Mouse (Mus musculus) lung, postnatal 36 days (tissue): Measurements from ENCODE around the gene Gipc3.
A peak's percentile ranks its signal among the peaks of the same experiment; 100 is the strongest.

Source experiments
- DNase-seq: peaks from one replicate; pipeline ENCODE4 v3.0.0; 2022; ENCODE audit warnings: mixed read lengths

The Gipc3 gene

DNA sequence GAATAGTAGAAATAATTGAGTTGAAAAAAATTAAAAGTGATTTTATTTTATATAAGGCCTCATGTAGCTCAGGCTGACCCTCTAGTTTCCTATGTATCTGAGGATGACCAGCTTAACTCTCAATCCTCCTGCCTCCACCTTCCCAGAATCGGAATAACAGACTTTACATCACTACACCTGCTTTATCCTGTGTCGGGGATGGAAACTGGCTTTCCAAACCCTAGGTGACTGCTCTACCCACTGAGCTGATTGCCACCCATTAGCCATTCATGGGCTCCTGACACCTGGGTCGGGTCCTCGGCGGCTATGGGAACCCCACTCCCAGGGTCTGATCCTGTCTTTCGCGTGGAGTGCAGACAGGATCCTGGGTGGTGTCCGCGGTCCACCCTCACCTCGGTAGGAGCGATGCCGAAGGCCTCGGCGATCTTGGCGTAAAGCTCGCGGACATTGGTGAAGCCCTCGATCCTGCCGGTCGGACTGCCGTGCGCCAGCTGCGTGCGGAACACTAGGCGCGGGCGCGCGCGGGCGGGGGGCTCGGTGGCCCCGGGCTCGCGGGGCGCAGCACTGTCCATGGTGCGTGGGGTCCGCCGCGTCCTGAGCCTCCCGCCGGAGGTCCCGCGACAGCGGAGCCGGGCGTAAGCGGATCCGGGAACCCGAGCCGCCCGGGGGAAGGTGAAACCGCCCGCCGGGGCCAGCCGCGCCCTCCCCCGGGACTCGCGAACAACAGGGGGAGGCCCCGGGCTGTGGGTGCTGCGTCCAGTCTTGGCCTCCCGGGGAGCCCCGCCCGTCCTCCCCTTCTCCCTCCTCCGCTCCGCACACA is at the start of gene Gipc3:
Gene Gipc3 (minus strand): TSS at position 581 of the 820 bp plus-strand sequence.
- no peak for DNase-seq

DNA sequence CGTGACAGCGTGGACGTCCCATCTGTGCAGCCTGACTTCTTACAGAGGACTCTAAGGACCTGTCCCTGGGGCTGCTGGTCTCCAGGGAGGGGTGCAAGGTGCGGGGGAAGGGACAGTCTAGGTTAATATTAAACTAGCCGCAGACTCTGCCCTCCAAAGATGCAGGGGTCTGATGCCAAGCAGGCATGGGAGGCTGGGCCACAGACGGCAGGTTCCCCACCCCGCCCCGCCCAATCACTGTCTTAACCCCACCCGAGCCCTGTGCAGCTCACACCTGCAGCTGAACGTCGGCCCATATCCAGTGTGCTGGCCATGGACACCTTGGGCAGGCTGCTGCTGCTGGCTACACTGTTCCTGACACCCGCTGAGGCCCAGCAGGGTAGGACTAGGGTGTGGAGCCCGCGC is 49.7 kb upstream of the Gipc3 start, which contains the start of gene Smim24:
Gene Smim24 (plus strand): TSS at position 271 of the 405 bp plus-strand sequence.
- no peak for DNase-seq

DNA sequence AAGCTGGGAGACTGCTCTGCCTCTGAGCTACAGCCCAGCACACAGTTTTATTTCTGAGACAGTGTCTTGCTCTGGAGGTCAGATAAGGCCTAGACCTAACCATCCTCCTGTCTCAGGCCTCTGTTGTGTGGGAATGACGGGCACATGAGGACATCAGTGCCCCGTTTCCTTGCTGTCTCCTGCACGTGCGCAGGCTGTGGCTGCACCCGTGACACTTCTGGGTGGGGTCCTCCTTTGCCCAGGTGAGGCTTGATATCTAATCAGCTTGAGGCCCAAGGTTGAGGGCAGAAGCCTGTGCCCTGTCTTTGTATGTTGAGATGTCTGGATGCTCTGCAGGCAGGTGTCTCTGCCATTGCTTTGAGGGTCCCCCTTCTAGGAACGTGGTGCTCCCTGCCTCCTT is 49.2 kb upstream of the Gipc3 start:
- DNase-seq = no peak

DNA sequence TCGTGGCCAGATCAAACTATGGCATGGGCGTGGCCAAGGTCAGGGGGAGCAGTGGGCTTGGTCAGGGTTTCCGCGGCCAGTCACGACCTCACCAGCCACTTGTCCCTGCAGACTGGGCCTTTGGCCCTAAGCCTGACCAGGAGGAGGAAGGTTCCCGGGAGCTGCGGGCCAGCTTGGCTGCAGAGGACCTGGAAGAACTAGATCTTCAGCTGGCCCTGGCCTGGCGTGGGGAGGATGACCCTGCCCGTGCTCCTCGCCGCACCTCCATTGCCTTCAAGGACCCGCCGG is 47.6 kb upstream of the Gipc3 start:
- no peak for DNase-seq

DNA sequence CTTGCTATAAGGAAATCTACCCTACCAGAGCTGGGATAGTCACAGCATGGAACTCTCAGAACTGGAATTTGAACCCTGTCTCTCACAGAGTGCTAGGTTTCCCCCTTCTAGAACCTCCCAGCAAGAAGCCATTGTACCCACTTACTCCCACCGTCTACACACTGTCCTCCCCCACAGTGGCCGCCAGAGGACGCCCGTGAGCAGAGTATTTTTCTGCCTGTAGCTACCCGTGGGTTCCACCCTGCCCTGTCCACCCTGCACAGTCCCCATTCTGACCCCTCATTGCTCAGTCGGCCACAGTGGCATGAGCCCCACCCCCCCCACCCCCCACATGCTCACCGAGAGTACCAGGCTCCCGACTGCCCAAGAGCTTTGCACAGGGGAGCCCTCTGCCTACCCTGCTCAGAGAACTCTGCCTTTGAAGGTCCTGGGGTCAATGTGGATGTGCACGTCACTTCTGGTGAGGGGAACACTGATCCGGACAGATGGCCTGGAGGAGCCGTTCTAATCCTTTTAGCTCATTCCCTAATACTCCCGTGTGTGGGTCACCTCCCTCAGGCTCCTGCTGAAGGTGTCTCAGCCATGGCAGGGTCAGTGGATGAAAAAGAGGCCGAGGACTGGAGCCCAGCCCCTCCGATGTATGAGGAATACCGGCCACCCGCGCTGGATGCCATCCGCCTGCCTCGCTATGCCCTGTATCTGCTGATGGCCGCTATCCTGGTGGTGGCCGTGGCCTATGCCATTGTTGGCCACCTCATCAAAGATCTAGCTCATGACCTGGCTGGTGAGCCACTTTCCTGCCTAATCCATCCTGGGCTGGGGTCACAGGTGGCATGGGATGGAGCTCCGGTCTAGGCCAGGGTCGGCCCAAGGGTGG is 47.0 kb upstream of the Gipc3 start:
- DNase-seq = peak; percentile 79

DNA sequence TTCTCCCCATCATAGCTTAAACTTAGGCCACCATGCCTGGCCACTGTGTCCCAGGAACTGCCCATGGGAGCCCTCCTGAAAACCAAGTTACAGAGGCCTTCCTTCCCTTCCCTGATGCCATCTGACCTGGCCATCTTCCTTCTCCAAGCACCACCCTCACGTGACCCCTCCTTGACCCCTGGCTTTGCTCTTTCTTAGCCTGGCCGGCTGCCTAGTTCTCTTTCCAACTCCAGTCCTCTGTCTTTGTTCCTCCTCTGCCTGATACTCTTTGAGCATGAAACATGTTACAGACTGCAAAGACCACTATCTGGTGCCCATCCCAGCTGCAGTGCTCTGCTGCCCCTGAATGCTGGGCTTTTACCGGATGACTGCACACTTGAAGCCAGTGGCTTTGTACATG is 46.3 kb upstream of the Gipc3 start:
- DNase-seq = peak; percentile 57

DNA sequence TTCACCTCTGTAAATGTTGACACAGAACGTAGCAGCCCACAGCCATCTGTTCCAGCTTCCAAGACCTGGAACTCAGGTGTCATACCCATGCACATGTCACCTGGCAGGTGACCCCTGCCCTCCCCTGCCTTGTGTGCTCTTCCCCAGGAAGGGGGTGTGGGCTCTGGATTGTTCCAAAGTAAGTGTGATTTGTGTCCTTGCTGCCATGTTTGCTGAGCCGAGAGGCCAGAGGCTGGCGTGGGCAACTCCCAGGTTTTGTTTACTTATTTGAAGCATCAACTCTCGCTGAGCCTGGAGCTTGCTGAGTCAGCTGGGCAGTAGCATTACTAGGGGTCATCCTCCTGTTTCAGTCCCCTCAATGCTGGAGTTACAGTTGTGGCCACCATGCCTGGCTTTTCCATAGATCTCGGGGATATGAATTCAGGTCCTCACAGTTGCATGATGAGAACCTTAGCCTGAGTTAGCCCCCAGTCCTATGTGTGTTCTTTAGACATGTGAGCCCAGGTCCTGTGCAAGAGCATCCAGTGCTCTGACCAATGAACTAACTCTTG is 45.5 kb upstream of the Gipc3 start, which contains the start of gene Gm48552:
Gene Gm48552 (plus strand): TSS at position 501 of the 551 bp plus-strand sequence.
- no peak for DNase-seq

DNA sequence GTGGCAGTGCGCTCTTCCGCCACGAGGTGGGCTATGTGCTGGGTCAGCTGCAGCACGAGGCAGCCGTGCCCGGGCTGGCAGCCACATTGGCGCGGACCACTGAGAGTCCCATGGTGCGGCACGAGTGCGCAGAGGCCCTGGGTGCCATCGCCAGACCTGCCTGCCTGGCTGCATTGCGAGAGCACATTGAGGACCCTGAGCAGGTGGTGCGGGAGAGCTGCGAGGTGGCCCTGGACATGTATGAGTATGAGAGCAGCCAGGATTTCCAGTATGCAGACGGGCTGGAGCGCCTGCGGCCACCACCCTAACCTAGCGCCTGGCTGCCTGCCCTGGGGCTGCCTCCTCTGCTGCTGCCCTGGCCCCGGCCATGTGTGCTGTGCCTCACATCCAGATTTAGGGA is 44.6 kb upstream of the Gipc3 start:
- DNase-seq = no peak

DNA sequence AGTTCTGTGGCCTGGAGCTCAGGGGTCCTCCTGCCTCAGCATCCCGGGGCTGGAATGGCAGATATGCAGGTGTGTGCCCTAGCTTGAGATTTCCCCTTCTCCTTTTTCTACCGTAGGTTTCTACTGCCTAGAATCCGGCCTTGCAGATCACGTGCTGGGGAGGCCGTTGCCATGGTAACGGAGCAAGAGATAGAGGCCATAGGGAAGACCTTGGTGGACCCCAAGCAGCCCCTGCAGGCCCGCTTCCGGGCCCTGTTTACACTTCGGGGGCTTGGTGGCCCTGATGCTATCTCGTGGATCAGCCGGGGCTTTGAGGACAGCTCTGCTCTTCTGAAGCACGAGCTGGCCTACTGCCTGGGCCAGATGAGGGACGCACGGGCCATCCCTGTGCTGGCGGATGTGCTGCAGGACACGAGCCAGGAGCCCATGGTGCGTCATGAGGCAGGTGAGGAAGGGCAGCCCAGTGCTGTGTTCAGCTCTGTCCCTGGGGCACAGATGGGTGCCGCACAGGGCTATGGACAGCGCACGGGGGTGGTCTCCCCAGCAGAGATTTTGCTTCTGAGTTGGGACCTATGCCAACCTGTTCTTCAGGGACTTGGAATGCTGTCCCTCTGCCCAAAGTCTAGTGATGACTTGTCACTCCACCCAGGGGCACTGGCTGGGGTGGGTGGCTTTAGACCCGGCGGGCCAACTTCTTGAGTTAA is 42.7 kb upstream of the Gipc3 start:
- no peak for DNase-seq

DNA sequence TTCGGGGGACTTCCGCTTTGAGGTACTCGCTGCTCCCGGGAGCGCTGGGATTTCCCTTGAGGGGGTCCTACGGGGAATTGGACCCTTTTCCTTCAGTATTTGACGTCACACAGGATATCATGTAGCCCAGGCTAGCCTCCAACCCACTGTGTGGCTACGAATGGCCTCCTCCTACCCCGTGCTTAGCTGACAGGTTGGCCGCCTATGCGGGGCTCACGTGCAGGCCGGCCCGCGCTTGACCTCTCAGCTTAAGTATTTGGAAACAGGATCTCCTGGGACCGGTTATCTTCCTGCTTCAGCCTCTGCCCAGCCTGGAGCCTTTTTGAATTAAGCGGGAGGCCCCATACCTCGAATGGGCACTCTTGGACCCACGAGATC is 41.5 kb upstream of the Gipc3 start:
- DNase-seq = no peak

DNA sequence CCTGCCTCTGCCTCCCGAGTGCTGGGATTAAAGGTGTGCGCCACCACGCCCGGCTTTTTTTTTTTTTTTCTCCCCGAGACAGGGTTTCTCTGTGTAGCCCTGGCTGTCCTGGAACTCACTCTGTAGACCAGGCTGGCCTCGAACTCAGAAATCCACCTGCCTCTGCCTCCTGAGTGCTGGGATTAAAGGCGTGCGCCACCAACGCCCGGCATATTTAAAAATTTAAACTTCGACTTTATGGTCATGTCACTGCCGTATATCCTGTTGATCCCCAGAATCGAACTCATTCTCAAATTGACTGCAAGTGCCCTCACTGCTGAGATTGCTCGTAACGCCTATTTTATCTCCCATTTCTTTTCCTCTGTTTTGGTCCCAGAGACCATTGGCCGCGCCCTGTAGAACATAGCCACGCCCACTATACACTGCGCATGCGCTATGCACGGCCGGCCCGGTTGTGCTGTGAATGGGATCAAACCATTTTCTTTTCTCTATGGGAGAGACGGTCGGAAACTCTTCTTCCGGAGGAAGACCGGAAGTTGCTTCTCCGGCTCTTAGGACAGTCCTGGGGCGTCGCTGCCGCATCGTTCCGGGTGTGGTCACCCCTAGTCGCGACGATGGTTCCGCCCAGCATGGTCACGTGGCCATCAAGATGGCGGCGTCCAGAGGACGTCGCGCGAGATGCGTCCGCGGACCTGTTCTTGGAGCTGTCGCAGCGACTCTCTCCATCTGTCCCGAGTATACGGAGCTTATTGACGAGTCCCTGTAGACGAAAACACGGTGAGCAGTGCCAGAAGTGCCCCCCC is 40.9 kb upstream of the Gipc3 start, which contains the start of the genes Dohh and Gm48551:
Gene Dohh (plus strand): TSS at position 627 of the 803 bp plus-strand sequence.
Gene Gm48551 (plus strand): TSS at position 665 of the 803 bp plus-strand sequence.
- DNase-seq = peak; percentile 99

DNA sequence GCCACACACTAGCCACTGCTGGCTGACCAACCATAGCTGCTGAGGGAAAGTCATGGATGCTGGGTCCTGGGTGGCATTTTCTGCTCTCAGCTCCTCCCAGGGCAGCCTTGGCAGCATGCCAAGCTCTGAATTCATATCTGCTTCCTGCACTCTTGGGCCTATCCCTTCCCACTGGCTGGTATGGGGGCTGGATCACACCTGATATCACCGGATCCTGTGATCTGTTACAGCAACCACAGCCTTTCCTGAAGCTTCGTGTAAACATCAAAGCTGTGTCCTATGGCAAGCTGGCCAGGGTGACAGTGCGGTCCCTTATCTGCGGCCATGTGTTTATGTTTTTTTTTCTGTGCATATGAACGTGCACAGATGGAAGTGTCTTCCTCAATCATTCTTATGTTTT is 39.0 kb upstream of the Gipc3 start:
- peak; percentile 77 for DNase-seq

DNA sequence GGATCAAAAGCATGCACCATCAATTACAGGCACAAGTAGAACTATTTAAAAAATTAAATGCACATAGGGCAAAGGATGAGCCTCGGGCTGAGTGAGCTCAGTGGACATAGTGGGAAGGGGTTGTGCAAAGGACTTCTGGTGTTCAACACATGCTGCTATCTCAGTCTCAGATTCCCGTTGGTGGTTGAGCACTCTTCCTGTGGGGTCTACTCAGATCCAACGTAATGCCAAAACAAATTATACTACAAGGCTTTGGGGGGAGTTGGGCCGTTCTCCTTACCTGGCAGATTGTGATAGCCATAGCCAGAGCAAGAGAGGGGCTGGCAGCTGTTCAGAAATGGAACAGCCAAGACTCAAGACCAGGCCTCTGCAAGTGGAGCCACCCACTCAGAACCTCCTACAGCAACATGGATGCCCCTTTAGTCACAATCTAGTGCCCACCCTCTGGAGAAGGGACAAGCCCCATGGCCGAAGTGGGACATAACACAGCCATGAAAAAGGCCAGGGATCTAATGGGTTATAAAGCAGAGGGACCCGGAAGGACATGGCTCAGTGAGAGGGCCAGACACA is 36.8 kb upstream of the Gipc3 start:
- no peak for DNase-seq

DNA sequence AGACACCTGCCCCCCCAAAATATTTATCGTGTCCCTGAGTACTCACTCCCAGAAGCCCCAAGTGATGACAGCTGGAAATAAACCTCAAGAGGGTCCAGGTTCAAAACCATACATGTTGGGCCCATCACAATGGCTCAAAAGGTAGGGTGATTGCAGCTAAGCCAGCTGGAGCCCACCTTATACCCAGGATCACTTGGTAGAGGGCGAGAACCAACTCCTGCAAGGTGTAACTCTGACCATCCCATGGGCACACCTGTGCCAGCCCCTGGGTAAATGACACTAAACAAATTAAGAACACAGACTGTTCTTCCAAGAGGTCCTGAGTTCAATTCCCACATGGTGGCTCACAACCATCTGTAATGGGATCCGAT is 36.1 kb upstream of the Gipc3 start:
- no peak for DNase-seq

DNA sequence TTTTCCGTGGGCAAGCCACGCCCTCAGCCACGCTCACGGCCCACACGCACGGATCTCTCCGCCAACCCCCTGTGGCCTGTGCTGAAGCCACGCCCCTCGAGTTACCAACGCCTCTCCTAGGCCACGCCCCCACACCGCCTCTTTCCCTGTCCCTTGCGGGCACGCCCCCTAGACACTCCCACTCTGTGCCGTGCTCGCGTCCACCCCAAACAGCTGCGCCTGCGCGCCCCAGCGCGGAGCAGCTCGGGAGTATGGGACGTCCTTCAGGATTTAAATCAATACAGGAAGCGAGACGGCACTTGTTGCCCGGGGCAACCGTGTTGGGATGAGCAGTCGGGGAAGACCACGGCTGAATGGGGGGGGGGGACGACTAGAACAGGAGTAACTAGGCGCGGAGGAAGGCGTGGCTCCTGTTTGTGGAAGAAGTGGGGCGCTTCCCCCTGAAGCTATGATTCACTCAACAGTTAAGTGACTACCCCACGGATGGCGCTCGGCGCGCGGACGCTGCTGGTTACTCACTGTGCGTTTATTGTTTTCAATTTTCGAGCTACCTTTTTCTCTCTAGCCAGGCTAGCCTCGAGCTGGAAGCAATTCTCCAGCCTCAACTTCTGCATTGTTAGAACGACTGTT is 35.6 kb upstream of the Gipc3 start:
- DNase-seq = peak; percentile 100

DNA sequence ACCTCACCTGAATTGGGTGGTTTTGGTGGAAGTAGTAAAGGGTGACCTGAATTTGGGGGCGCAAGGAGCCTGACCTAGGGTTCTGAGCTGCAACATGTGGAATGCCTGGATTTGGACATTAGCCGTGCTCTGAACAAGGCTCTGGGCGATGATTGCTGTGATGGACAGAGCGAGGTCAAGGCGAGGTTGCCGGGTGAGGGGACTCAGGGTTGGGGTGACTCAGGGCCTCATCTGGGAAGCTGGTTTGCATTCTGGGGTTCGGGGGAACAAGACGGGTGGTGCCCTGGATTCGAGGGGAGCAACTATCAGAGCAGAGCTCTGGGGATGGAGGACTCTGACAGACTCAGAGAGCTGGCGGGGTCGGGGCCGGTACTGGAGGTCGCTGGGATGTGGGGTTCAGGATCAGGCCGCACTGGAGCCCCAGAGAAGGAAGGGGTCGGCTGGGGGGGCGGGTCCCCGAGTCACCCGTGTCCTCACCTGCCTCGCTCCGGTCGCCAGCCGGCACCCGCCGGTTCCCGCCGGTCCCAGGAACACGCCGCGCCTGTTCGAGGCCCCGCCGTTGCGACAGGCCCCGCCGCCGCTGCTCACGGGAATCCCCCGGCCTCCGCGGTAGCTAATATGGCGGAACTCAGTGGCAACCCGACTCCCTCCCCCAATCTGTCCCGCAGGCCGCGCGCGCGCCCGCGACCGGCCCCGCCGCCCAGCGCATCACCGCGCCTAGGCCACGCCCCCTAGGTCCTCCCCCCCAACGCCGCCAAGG is 34.9 kb upstream of the Gipc3 start, which contains the start of gene Fzr1:
Gene Fzr1 (minus strand): TSS at position 724 of the 760 bp plus-strand sequence.
- DNase-seq = peak; percentile 28

DNA sequence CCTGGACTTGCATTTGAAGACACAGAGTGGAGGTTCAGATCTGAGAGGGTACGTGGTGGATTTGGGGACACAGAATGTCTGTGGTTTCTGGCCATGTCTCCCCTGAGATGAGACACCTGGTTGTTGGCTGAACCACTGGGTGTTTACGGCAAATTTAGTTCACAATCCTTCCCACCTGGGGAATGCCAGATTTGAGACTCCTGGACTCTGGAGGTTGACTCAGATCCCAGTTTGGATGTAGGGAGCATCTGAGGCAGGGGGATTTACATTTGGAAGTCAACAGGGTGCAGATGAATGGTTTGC is 34.2 kb upstream of the Gipc3 start:
- no peak for DNase-seq

DNA sequence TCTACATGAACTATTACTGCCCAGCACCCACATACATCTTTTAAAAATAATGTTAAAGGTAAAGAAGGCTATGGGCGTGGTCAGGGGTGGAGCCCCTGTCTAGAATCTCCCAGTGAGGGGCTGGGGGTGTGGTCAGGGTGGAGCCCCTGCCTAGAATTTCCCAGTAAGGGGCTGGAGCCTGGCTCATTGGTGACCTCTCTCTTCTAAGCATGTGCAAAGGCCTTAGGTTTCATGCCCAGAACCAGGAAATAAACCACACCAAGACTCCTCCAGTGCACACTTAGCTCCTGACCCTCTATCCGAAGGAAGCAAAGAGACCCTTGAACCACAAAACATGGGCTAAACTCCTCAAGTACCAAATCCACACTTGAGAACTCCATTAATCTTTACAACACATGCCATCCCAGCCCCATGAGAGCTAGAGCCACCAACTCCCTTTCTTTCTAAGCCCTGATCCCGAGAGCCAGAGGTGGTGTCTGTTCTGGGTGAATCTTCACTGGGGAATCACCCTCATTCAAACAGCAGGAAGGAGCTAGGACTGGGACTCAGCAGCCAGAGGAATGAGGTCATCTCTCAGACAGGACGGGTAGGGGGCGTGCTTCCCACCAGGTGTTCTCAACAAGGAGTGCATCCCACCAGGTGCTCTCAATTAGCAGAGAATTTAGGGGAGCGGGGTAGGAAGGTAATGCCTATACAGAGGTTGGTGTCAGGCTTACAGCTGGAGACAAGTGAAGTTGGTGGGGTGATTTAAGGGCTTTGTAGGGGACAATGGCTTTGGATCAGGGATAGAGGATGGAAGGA is 33.7 kb upstream of the Gipc3 start:
- DNase-seq = no peak

DNA sequence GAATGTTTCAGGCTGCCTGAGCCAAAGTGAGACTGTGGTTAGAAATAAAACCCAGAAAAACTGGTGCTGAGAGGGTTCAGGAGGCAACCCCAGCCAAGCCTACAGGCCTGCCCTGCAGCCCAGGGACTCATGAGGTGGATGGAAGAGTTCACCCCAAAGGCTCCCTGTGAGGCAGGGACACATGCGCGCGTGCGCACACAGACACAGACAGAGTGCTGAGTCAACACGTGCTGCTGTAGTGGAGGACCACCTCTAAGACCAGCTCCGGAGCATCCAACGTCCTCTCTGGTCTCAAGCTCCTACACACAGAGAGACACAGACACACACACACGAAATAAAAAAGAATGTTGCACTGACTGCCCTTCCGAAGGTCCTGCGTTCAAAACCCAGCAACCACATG is 32.3 kb upstream of the Gipc3 start:
- no peak for DNase-seq

DNA sequence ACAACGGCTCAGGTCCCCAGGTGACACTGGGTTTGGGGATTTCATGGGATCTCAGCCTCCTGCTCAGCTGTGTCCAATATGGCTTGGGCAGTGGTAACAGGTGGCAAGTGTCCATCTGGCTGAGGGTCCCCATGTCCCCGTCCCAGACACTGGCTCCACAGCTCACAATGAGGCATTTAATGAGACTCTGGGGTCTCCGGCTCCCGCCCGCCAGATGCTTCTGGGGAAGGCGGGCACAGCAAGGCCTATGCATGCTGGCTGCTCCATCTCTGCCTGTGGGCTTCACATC is 24.1 kb upstream of the Gipc3 start:
- no peak for DNase-seq
